8 mouse cellular contexts compared by ENCODE assay signal in genomic region chr2:30773313-30774005, GRCm38 (mm10). TPM values are rescaled to one million over a fixed set of nuclear protein-coding genes. Genes with fewer than 3 reads are reported as not detected.
A peak's percentile ranks its signal among the peaks of the same experiment; 100 is the strongest.
DNase-seq lines count a peak whose midpoint lies in the region; ATAC-seq lines count a peak whose summit lies in the region.

No protein-coding gene starts in this region.

- H3K4me2 ChIP-seq in midbrain, embryonic 11.5 days: no peak overlapping the region
- no peak overlapping the region for H3K4me2 ChIP-seq in midbrain, embryonic 16.5 days (ENCODE audit: low read length)
- H3K4me2 ChIP-seq in stomach, embryonic 14.5 days (replicated peaks; ENCODE audit: low read depth, low read length): no peak overlapping the region

- H3K36me3 ChIP-seq in midbrain, embryonic 11.5 days (ENCODE audit: control insufficient read depth, insufficient read depth, low read length): no peaks in the 10 kb centered on the region
- no peaks in the 10 kb centered on the region for H3K36me3 ChIP-seq in midbrain, embryonic 16.5 days (ENCODE audit: control insufficient read depth, insufficient read depth, low read length)
- no peaks in the 10 kb centered on the region for H3K36me3 ChIP-seq in stomach, embryonic 14.5 days (ENCODE audit: control insufficient read depth, insufficient read depth, low read length)

- peak overlapping the region; percentile 40; the same call in 1 of the 2 replicates for H3K27ac ChIP-seq in midbrain, embryonic 11.5 days (ENCODE audit: low read depth, low read length)
- no peak overlapping the region for H3K27ac ChIP-seq in midbrain, embryonic 16.5 days (ENCODE audit: low read length)
- H3K27ac ChIP-seq in stomach, embryonic 14.5 days (ENCODE audit: low read length): peak overlapping the region; percentile 35; the same call in 1 of the 2 replicates

- H3K27me3 ChIP-seq in midbrain, embryonic 11.5 days (ENCODE audit: control insufficient read depth, insufficient read depth, low read length): no peaks in the 10 kb centered on the region
- H3K27me3 ChIP-seq in midbrain, embryonic 16.5 days (ENCODE audit: control insufficient read depth, insufficient read depth, low read depth, low read length): no peaks in the 10 kb centered on the region
- no peaks in the 10 kb centered on the region for H3K27me3 ChIP-seq in stomach, embryonic 14.5 days (ENCODE audit: control insufficient read depth, insufficient read depth, low read length)

- no peak for ATAC-seq in midbrain, embryonic 11.5 days (ENCODE audit: low FRiP score)
- no peak for ATAC-seq in midbrain, embryonic 16.5 days
- no peak for ATAC-seq in stomach, embryonic 14.5 days (ENCODE audit: insufficient number of reproducible peaks, insufficient read depth, low FRiP score, low read depth)

- H3K4me3 ChIP-seq in midbrain, embryonic 11.5 days (ENCODE audit: low read depth, low read length): no peak overlapping the region
- H3K4me3 ChIP-seq in midbrain, embryonic 16.5 days (ENCODE audit: low read depth, low read length): no peak overlapping the region
- H3K4me3 ChIP-seq in stomach, embryonic 14.5 days (ENCODE audit: low read depth, low read length): no peak overlapping the region

- 84% methylated on average over 8 of the region's 8 CpGs for WGBS in midbrain, embryonic 11.5 days
- WGBS in midbrain, embryonic 16.5 days: 75% methylated on average over 8 of the region's 8 CpGs
- 80% methylated on average over 8 of the region's 8 CpGs for WGBS in stomach, embryonic 14.5 days

- peak; percentile 20 for DNase-seq in cerebellum, adult 8-10 months
- DNase-seq in cerebellum, postnatal 14 days: no peak
- DNase-seq in midbrain, embryonic 11.5 days (ENCODE audit: low spot score, missing footprints): peak; percentile 77
- DNase-seq in kidney, postnatal 36 days: peak; percentile 60 to 66
- DNase-seq in layer of hippocampus, postnatal 10 days (ENCODE audit: low spot score in 2 of 2): no peak
- DNase-seq in spleen, adult 12 weeks (ENCODE audit: low spot score): no peak

- no peak overlapping the region for H3K9ac ChIP-seq in midbrain, embryonic 11.5 days (ENCODE audit: low read length)
- no peak overlapping the region for H3K9ac ChIP-seq in midbrain, embryonic 16.5 days (ENCODE audit: low read depth, low read length)
- H3K9ac ChIP-seq in stomach, embryonic 14.5 days (replicated peaks; ENCODE audit: low read depth, low read length): no peak overlapping the region

- peaks cover 26% of the 10 kb centered on the region for H3K4me1 ChIP-seq in midbrain, embryonic 11.5 days (ENCODE audit: control insufficient read depth, insufficient read depth, low read length)
- peaks cover 18% of the 10 kb centered on the region for H3K4me1 ChIP-seq in midbrain, embryonic 16.5 days (ENCODE audit: control insufficient read depth, insufficient read depth, low read length)
- H3K4me1 ChIP-seq in stomach, embryonic 14.5 days (ENCODE audit: control insufficient read depth, insufficient read depth, low read length): peaks cover 17% of the 10 kb centered on the region; the same call in 1 of the 2 replicates

- H3K9me3 ChIP-seq in midbrain, embryonic 11.5 days (ENCODE audit: control insufficient read depth, low read length): no peaks in the 10 kb centered on the region
- H3K9me3 ChIP-seq in midbrain, embryonic 16.5 days (replicated peaks; ENCODE audit: control insufficient read depth, low read length, poor library complexity, severe bottlenecking): no peaks in the 10 kb centered on the region
- no peaks in the 10 kb centered on the region for H3K9me3 ChIP-seq in stomach, embryonic 14.5 days (ENCODE audit: control insufficient read depth, low read depth, low read length)

RNA-seq across cellular contexts. Expression of gene 1700001O22Rik, which starts 30.0 kb away (rescaled TPM):
- polyA plus RNA-seq in midbrain, embryonic 11.5 days (2014; fragmentation: Nextera tagmentation; extraction: Ambion mirVana): 1.5 and 2.5 TPM in 2 replicates
- polyA plus RNA-seq in midbrain, embryonic 16.5 days (2015; fragmentation: Nextera tagmentation; extraction: Ambion mirVana): 0.99 and 2.1 TPM in 2 replicates
- 2.5 and 3.3 TPM in 2 replicates for polyA plus RNA-seq in stomach, embryonic 14.5 days (2014; fragmentation: Nextera tagmentation; extraction: Ambion mirVana)
- 1 to 10 TPM; 2.0 to 3.2 TPM for total RNA-seq in layer of hippocampus, postnatal 10 days (2021)

RNA-seq across cellular contexts. Expression of gene Ntmt1, which starts 34.2 kb away (rescaled TPM):
- 98.7 and 107 TPM in 2 replicates for polyA plus RNA-seq in midbrain, embryonic 11.5 days (2014; fragmentation: Nextera tagmentation; extraction: Ambion mirVana)
- polyA plus RNA-seq in midbrain, embryonic 16.5 days (2015; fragmentation: Nextera tagmentation; extraction: Ambion mirVana): 105 and 109 TPM in 2 replicates
- polyA plus RNA-seq in stomach, embryonic 14.5 days (2014; fragmentation: Nextera tagmentation; extraction: Ambion mirVana): 99.1 and 101 TPM in 2 replicates
- 10 to 100 TPM; 44.9 to 57.7 TPM for total RNA-seq in layer of hippocampus, postnatal 10 days (2021)

RNA-seq across cellular contexts. Expression of gene Asb6, which starts 56.7 kb away (rescaled TPM):
- 23.0 and 31.0 TPM in 2 replicates for polyA plus RNA-seq in midbrain, embryonic 11.5 days (2014; fragmentation: Nextera tagmentation; extraction: Ambion mirVana)
- polyA plus RNA-seq in midbrain, embryonic 16.5 days (2015; fragmentation: Nextera tagmentation; extraction: Ambion mirVana): 41.7 and 48.0 TPM in 2 replicates
- polyA plus RNA-seq in stomach, embryonic 14.5 days (2014; fragmentation: Nextera tagmentation; extraction: Ambion mirVana): 27.1 and 29.1 TPM in 2 replicates
- total RNA-seq in layer of hippocampus, postnatal 10 days (2021): 10 to 100 TPM; 34.9 to 36.1 TPM

Comparison
In these comparisons a context has a peak if more than half of its experiments do, and no peak if none do; other contexts are left out.
1. DNase-seq: peak in cerebellum, adult 8-10 months (single experiment), midbrain, embryonic 11.5 days (single experiment) and kidney, postnatal 36 days (2 of 2); none in cerebellum, postnatal 14 days (0 of 2), layer of hippocampus, postnatal 10 days (0 of 2) and spleen, adult 12 weeks (single experiment).